Mouse (Mus musculus) ES-Bruce4 (cell line): ENCODE data around the gene Dapk2.

Experiments
- CTCF ChIP-seq: IDR thresholded peaks from one replicate; pipeline ENCODE4 v1.8.1; 2011; ENCODE audit warnings: low read depth, low read length
- EP300 ChIP-seq: IDR thresholded peaks from 2 replicates; pipeline ENCODE4 v1.6.1; 2011; ENCODE audit warnings: low read depth, low read length; ENCODE audit not compliant: insufficient read depth
- POLR2A ChIP-seq: IDR thresholded peaks from one replicate; pipeline ENCODE4 v1.8.1; 2011; ENCODE audit warnings: low read length; ENCODE audit not compliant: insufficient read depth

DNA sequence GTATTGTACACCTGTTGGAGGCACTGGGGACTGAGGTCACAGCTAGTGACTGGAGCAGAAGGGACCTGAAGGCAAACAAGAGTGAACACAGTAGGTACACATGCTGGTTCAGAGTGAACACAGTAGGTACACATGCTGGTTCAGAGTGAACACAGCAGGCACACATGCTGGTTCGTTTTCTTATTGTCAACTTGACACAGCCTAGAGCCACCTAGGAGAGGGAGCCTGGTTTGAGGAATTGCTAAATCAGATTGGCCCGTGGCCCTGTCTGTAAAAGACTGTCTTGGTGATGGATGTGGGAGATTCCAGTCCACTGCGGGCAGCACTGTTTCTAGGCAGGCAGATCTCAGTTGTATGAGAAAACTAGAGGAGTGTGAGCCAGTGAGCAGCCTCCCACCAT is 25.0 kb downstream of the Dapk2 start:
- no peak for TF ChIP-seq POLR2A
- no peak for TF ChIP-seq EP300
- TF ChIP-seq CTCF = no peak
